In the genomic region with DNA sequence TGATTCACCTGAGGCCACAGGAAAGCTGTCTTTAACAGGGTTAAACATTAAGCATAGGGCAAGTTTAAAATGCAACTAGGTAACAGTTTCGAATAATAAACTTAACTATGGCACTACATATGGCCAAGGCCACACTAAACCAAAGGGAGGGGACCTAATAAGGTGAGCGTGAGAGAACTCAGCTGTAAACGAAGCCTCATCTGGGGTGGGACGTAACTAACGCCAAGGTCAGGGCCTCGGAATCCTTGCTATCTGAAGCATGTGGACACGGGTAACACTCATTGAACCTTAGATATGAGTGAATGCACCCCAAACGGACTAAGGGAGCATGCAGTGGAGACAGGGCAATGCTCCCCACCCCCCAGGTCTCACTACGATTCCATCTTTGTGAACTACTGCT, we compare ENCODE assay signal across 16 mouse cellular contexts. TPM values are rescaled to one million over a fixed set of nuclear protein-coding genes. Genes with fewer than 3 reads are reported as not detected.
A peak's percentile ranks its signal among the peaks of the same experiment; 100 is the strongest.
DNase-seq lines count a peak whose midpoint lies in the region; ATAC-seq and TF ChIP-seq lines count a peak whose summit lies in the region.
"Had no signal": no experiment of that assay in that cellular context is flagged by ENCODE, and none has a peak within 500 bp of the region (broad histone marks: within the 10 kb centered on the region; RNA-seq: fewer than 3 reads in every experiment).

No protein-coding gene starts in this region.

- H3K27ac ChIP-seq in heart, embryonic 16.5 days (ENCODE audit: low read length): 0 out of 2 replicates have a peak overlapping the region, but pooled peaks have one; percentile 14
- H3K27ac ChIP-seq in heart, embryonic 12.5 days (ENCODE audit: poor library complexity, severe bottlenecking): no peak overlapping the region
- peak overlapping the region; percentile 81 for H3K27ac ChIP-seq in intestine, embryonic 16.5 days (ENCODE audit: low read length)
- peak overlapping the region; percentile 82 for H3K27ac ChIP-seq in kidney, embryonic 16.5 days (ENCODE audit: low read length)
- H3K27ac ChIP-seq in small intestine, adult 2 months (ENCODE audit: insufficient read depth, low read depth, low read length): peak overlapping the region; percentile 73
- no peak overlapping the region for H3K27ac ChIP-seq in forebrain, embryonic 15.5 days (replicated peaks)
- no peak overlapping the region for H3K27ac ChIP-seq in lung, postnatal 0 days (ENCODE audit: low read length)
- H3K27ac ChIP-seq: heart, embryonic 10.5 days; limb, embryonic 13.5 days had no signal

- no peaks in the 10 kb centered on the region for H3K9me3 ChIP-seq in heart, embryonic 16.5 days (replicated peaks; ENCODE audit: control insufficient read depth, low read length)
- no peaks in the 10 kb centered on the region for H3K9me3 ChIP-seq in heart, embryonic 12.5 days (replicated peaks)
- no peaks in the 10 kb centered on the region for H3K9me3 ChIP-seq in intestine, embryonic 16.5 days (ENCODE audit: control insufficient read depth, low read length)
- H3K9me3 ChIP-seq in kidney, embryonic 16.5 days (ENCODE audit: low read length): no peaks in the 10 kb centered on the region
- no peaks in the 10 kb centered on the region for H3K9me3 ChIP-seq in forebrain, embryonic 15.5 days
- H3K9me3 ChIP-seq in lung, postnatal 0 days (ENCODE audit: low read length): no peaks in the 10 kb centered on the region
- H3K9me3 ChIP-seq: heart, embryonic 10.5 days; limb, embryonic 13.5 days; megakaryocyte, embryonic 14.5 days had no signal

- H3K4me1 ChIP-seq in heart, embryonic 16.5 days (ENCODE audit: control insufficient read depth, insufficient read depth, low read length): peaks cover 4% of the 10 kb centered on the region
- peaks cover 13% of the 10 kb centered on the region for H3K4me1 ChIP-seq in heart, embryonic 12.5 days (replicated peaks)
- H3K4me1 ChIP-seq in intestine, embryonic 16.5 days (ENCODE audit: control insufficient read depth, insufficient read depth, low read length): peaks cover 11% of the 10 kb centered on the region
- peaks cover 8% of the 10 kb centered on the region; the same call in 1 of the 2 replicates for H3K4me1 ChIP-seq in kidney, embryonic 16.5 days (ENCODE audit: insufficient read depth, low read length)
- peaks cover 9% of the 10 kb centered on the region; the same call in 1 of the 2 replicates for H3K4me1 ChIP-seq in small intestine, adult 2 months (ENCODE audit: control insufficient read depth, insufficient read depth, insufficient read length, low read length)
- peaks cover 4% of the 10 kb centered on the region for H3K4me1 ChIP-seq in forebrain, embryonic 15.5 days
- H3K4me1 ChIP-seq in lung, adult 2 months (ENCODE audit: control insufficient read depth, insufficient read depth, low read length): peaks cover 2% of the 10 kb centered on the region
- H3K4me1 ChIP-seq in lung, postnatal 0 days (ENCODE audit: insufficient read depth, low read depth, low read length): no peaks in the 10 kb centered on the region

- TF ChIP-seq EP300 in lung, postnatal 0 days (IDR thresholded peaks at IDR 0.05): no peak

- no peak overlapping the region for H3K4me3 ChIP-seq in heart, embryonic 16.5 days (ENCODE audit: low read length)
- H3K4me3 ChIP-seq in heart, embryonic 12.5 days: no peak overlapping the region
- H3K4me3 ChIP-seq in intestine, embryonic 16.5 days (ENCODE audit: low read length): no peak overlapping the region
- no peak overlapping the region for H3K4me3 ChIP-seq in kidney, embryonic 16.5 days (ENCODE audit: low read length)
- no peak overlapping the region for H3K4me3 ChIP-seq in small intestine, adult 2 months (ENCODE audit: low read depth, low read length)
- H3K4me3 ChIP-seq in forebrain, embryonic 15.5 days: no peak overlapping the region
- H3K4me3 ChIP-seq in lung, adult 2 months (replicated peaks; ENCODE audit: extremely low read depth, low read depth, low read length): no peak overlapping the region
- no peak overlapping the region for H3K4me3 ChIP-seq in lung, postnatal 0 days (ENCODE audit: low read depth, low read length)
- H3K4me3 ChIP-seq: heart, embryonic 10.5 days; limb, embryonic 13.5 days; megakaryocyte, embryonic 14.5 days had no signal

- DNase-seq in lung, adult 2 months: no peak
- DNase-seq in lung, postnatal 0 days (ENCODE audit: low spot score): no peak
- DNase-seq: cerebellum, postnatal 10 days; gastrocnemius, postnatal 25 days; heart, postnatal 4 days; lung, postnatal 14 days; right cerebral cortex, adult 18-20 months had no signal

- 44% methylated on average over 9 of the region's 9 CpGs for WGBS in heart, embryonic 16.5 days
- WGBS in heart, embryonic 12.5 days: 46% methylated on average over 9 of the region's 9 CpGs
- 49% methylated on average over 9 of the region's 9 CpGs for WGBS in intestine, embryonic 16.5 days
- 55% methylated on average over 9 of the region's 9 CpGs for WGBS in kidney, embryonic 16.5 days
- 24% methylated on average over 9 of the region's 9 CpGs for WGBS in small intestine, adult 2 months
- WGBS in forebrain, embryonic 15.5 days: 82% methylated on average over 9 of the region's 9 CpGs
- WGBS in lung, adult 2 months: 73% methylated on average over 9 of the region's 9 CpGs
- WGBS in lung, postnatal 0 days: 60% methylated on average over 9 of the region's 9 CpGs

- ATAC-seq in heart, embryonic 16.5 days (replicated peaks; ENCODE audit: extremely low read depth, insufficient read depth, low FRiP score): no peak
- ATAC-seq in heart, embryonic 12.5 days (ENCODE audit: insufficient number of reproducible peaks, low FRiP score): no peak
- peak; percentile 75 for ATAC-seq in intestine, embryonic 16.5 days
- ATAC-seq in kidney, embryonic 16.5 days (ENCODE audit: low FRiP score, low TSS enrichment): peak; percentile 95
- no peak for ATAC-seq in forebrain, embryonic 15.5 days (replicated peaks)
- ATAC-seq in lung, postnatal 0 days: no peak

- no peaks in the 10 kb centered on the region for H3K36me3 ChIP-seq in heart, embryonic 16.5 days (ENCODE audit: control insufficient read depth, insufficient read depth)
- H3K36me3 ChIP-seq in heart, embryonic 12.5 days: no peaks in the 10 kb centered on the region; the same call in 1 of the 2 replicates
- no peaks in the 10 kb centered on the region for H3K36me3 ChIP-seq in intestine, embryonic 16.5 days (ENCODE audit: control insufficient read depth, insufficient read depth, low read length)
- no peaks in the 10 kb centered on the region for H3K36me3 ChIP-seq in kidney, embryonic 16.5 days (ENCODE audit: insufficient read depth, low read length)
- H3K36me3 ChIP-seq in small intestine, adult 2 months (ENCODE audit: control insufficient read depth, insufficient read depth, low read length): no peaks in the 10 kb centered on the region; the same call in 1 of the 2 replicates
- no peaks in the 10 kb centered on the region for H3K36me3 ChIP-seq in forebrain, embryonic 15.5 days
- H3K36me3 ChIP-seq in lung, postnatal 0 days (ENCODE audit: insufficient read depth, low read length): no peaks in the 10 kb centered on the region
- H3K36me3 ChIP-seq: heart, embryonic 10.5 days; limb, embryonic 13.5 days had no signal

- no peak for TF ChIP-seq POLR2A in small intestine, adult 2 months (IDR thresholded peaks at IDR 0.05; ENCODE audit: low read depth, low read length)
- no peak for TF ChIP-seq POLR2A in lung, adult 2 months (IDR thresholded peaks at IDR 0.05; ENCODE audit: borderline replicate concordance, extremely low read depth, low read depth, low read length)

- H3K4me2 ChIP-seq in heart, embryonic 16.5 days (ENCODE audit: low read depth, low read length): no peak overlapping the region
- H3K4me2 ChIP-seq in heart, embryonic 12.5 days: no peak overlapping the region
- H3K4me2 ChIP-seq in intestine, embryonic 16.5 days (ENCODE audit: low read depth, low read length): peak overlapping the region; percentile 35; the same call in 1 of the 2 replicates
- no peak overlapping the region for H3K4me2 ChIP-seq in kidney, embryonic 16.5 days (replicated peaks; ENCODE audit: low read depth, low read length)
- no peak overlapping the region for H3K4me2 ChIP-seq in forebrain, embryonic 15.5 days (replicated peaks)
- H3K4me2 ChIP-seq in lung, postnatal 0 days (replicated peaks; ENCODE audit: low read depth, low read length): no peak overlapping the region
- H3K4me2 ChIP-seq: limb, embryonic 13.5 days had no signal

- no peak overlapping the region for H3K9ac ChIP-seq in heart, embryonic 16.5 days (ENCODE audit: low read length)
- no peak overlapping the region for H3K9ac ChIP-seq in heart, embryonic 12.5 days
- no peak overlapping the region for H3K9ac ChIP-seq in intestine, embryonic 16.5 days (ENCODE audit: low read depth, low read length)
- no peak overlapping the region for H3K9ac ChIP-seq in kidney, embryonic 16.5 days (replicated peaks; ENCODE audit: low read length)
- no peak overlapping the region for H3K9ac ChIP-seq in forebrain, embryonic 15.5 days (replicated peaks)
- no peak overlapping the region for H3K9ac ChIP-seq in lung, postnatal 0 days (replicated peaks; ENCODE audit: low read depth)
- H3K9ac ChIP-seq: limb, embryonic 13.5 days had no signal

- no peaks in the 10 kb centered on the region for H3K27me3 ChIP-seq in heart, embryonic 16.5 days (ENCODE audit: control insufficient read depth, insufficient read depth, low read length)
- H3K27me3 ChIP-seq in heart, embryonic 12.5 days (replicated peaks): no peaks in the 10 kb centered on the region
- H3K27me3 ChIP-seq in intestine, embryonic 16.5 days (replicated peaks; ENCODE audit: control insufficient read depth, insufficient read depth, low read length): no peaks in the 10 kb centered on the region
- no peaks in the 10 kb centered on the region for H3K27me3 ChIP-seq in kidney, embryonic 16.5 days (ENCODE audit: insufficient read depth, low read length)
- H3K27me3 ChIP-seq in small intestine, adult 2 months (ENCODE audit: control insufficient read depth, insufficient read depth, low read length): no peaks in the 10 kb centered on the region
- no peaks in the 10 kb centered on the region for H3K27me3 ChIP-seq in forebrain, embryonic 15.5 days
- H3K27me3 ChIP-seq in lung, postnatal 0 days (replicated peaks; ENCODE audit: insufficient read depth, low read length): no peaks in the 10 kb centered on the region
- H3K27me3 ChIP-seq: limb, embryonic 13.5 days; megakaryocyte, embryonic 14.5 days had no signal

- no peak for TF ChIP-seq CTCF in small intestine, adult 2 months (IDR thresholded peaks at IDR 0.05; ENCODE audit: extremely low read depth, insufficient read length, insufficient replicate concordance, low read depth, low read length)
- no peak for TF ChIP-seq CTCF in lung, adult 2 months (IDR thresholded peaks at IDR 0.05; ENCODE audit: insufficient read depth, low read length)
- TF ChIP-seq CTCF in lung, postnatal 0 days (IDR thresholded peaks at IDR 0.05): no peak

RNA-seq across cellular contexts. Expression of a gene that starts 5.9 kb away (rescaled TPM):
- polyA plus RNA-seq in heart, embryonic 16.5 days (2015; fragmentation: Nextera tagmentation; extraction: Ambion mirVana): 37.1 and 38.9 TPM in 2 replicates
- polyA plus RNA-seq in heart, embryonic 12.5 days (2016; fragmentation: Nextera tagmentation; extraction: Ambion mirVana): 32.6 and 33.5 TPM in 2 replicates
- polyA plus RNA-seq in intestine, embryonic 16.5 days (2015; fragmentation: Nextera tagmentation; extraction: Ambion mirVana): 53.0 and 60.2 TPM in 2 replicates
- 57.7 and 68.8 TPM in 2 replicates for polyA plus RNA-seq in kidney, embryonic 16.5 days (2015; fragmentation: Nextera tagmentation; extraction: Ambion mirVana)
- polyA plus RNA-seq in small intestine, adult 2 months (2012; rRNA removed): 10.9 and 15.5 TPM in 2 replicates
- 10.5 and 11.7 TPM in 2 replicates for polyA plus RNA-seq in forebrain, embryonic 15.5 days (2015; fragmentation: Nextera tagmentation; extraction: Ambion mirVana)
- 5.5 and 11.5 TPM in 2 replicates for polyA plus RNA-seq in lung, adult 2 months (2012; rRNA removed)
- polyA plus RNA-seq in lung, postnatal 0 days (2015; fragmentation: Nextera tagmentation; extraction: Ambion mirVana): 10.8 TPM in 2 replicates

RNA-seq across cellular contexts. Expression of a gene that starts 5.9 kb away (rescaled TPM):
- 2.5 and 2.6 TPM in 2 replicates for polyA plus RNA-seq in heart, embryonic 16.5 days (2015; fragmentation: Nextera tagmentation; extraction: Ambion mirVana)
- polyA plus RNA-seq in heart, embryonic 12.5 days (2016; fragmentation: Nextera tagmentation; extraction: Ambion mirVana): 1.4 and 1.5 TPM in 2 replicates
- 0.56 and 0.84 TPM in 2 replicates for polyA plus RNA-seq in intestine, embryonic 16.5 days (2015; fragmentation: Nextera tagmentation; extraction: Ambion mirVana)
- 1.5 and 2.2 TPM in 2 replicates for polyA plus RNA-seq in kidney, embryonic 16.5 days (2015; fragmentation: Nextera tagmentation; extraction: Ambion mirVana)
- polyA plus RNA-seq in small intestine, adult 2 months (2012; rRNA removed): not detected in 2 replicates
- 3.2 and 3.8 TPM in 2 replicates for polyA plus RNA-seq in forebrain, embryonic 15.5 days (2015; fragmentation: Nextera tagmentation; extraction: Ambion mirVana)
- 0.54 and 0.73 TPM in 2 replicates for polyA plus RNA-seq in lung, adult 2 months (2012; rRNA removed)
- 2.8 TPM in 2 replicates for polyA plus RNA-seq in lung, postnatal 0 days (2015; fragmentation: Nextera tagmentation; extraction: Ambion mirVana)

RNA-seq across cellular contexts. Expression of a gene that starts 14.1 kb away (rescaled TPM):
- polyA plus RNA-seq in heart, embryonic 16.5 days (2015; fragmentation: Nextera tagmentation; extraction: Ambion mirVana): 21.1 and 25.1 TPM in 2 replicates
- polyA plus RNA-seq in heart, embryonic 12.5 days (2016; fragmentation: Nextera tagmentation; extraction: Ambion mirVana): 21.3 and 24.4 TPM in 2 replicates
- polyA plus RNA-seq in intestine, embryonic 16.5 days (2015; fragmentation: Nextera tagmentation; extraction: Ambion mirVana): 20.0 and 23.3 TPM in 2 replicates
- 22.3 and 23.0 TPM in 2 replicates for polyA plus RNA-seq in kidney, embryonic 16.5 days (2015; fragmentation: Nextera tagmentation; extraction: Ambion mirVana)
- polyA plus RNA-seq in small intestine, adult 2 months (2012; rRNA removed): 0.81 and 1.3 TPM in 2 replicates
- 27.0 and 28.3 TPM in 2 replicates for polyA plus RNA-seq in forebrain, embryonic 15.5 days (2015; fragmentation: Nextera tagmentation; extraction: Ambion mirVana)
- 3.8 and 5.4 TPM in 2 replicates for polyA plus RNA-seq in lung, adult 2 months (2012; rRNA removed)
- polyA plus RNA-seq in lung, postnatal 0 days (2015; fragmentation: Nextera tagmentation; extraction: Ambion mirVana): 22.9 and 23.0 TPM in 2 replicates

RNA-seq across cellular contexts. Expression of a gene that starts 41.3 kb away (rescaled TPM):
- polyA plus RNA-seq in heart, embryonic 16.5 days (2015; fragmentation: Nextera tagmentation; extraction: Ambion mirVana): 8.1 and 8.2 TPM in 2 replicates
- 5.0 and 5.2 TPM in 2 replicates for polyA plus RNA-seq in heart, embryonic 12.5 days (2016; fragmentation: Nextera tagmentation; extraction: Ambion mirVana)
- 2.3 and 3.3 TPM in 2 replicates for polyA plus RNA-seq in intestine, embryonic 16.5 days (2015; fragmentation: Nextera tagmentation; extraction: Ambion mirVana)
- 4.0 and 4.6 TPM in 2 replicates for polyA plus RNA-seq in kidney, embryonic 16.5 days (2015; fragmentation: Nextera tagmentation; extraction: Ambion mirVana)
- polyA plus RNA-seq in small intestine, adult 2 months (2012; rRNA removed): 0.14 and 0.34 TPM in 2 replicates
- polyA plus RNA-seq in forebrain, embryonic 15.5 days (2015; fragmentation: Nextera tagmentation; extraction: Ambion mirVana): 14.8 and 16.1 TPM in 2 replicates
- 1.9 and 2.5 TPM in 2 replicates for polyA plus RNA-seq in lung, adult 2 months (2012; rRNA removed)
- 2.4 and 3.1 TPM in 2 replicates for polyA plus RNA-seq in lung, postnatal 0 days (2015; fragmentation: Nextera tagmentation; extraction: Ambion mirVana)

RNA-seq across cellular contexts. Expression of a gene that starts 41.5 kb away (rescaled TPM):
- polyA plus RNA-seq in heart, embryonic 16.5 days (2015; fragmentation: Nextera tagmentation; extraction: Ambion mirVana): 94.2 and 95.2 TPM in 2 replicates
- 59.2 and 61.6 TPM in 2 replicates for polyA plus RNA-seq in heart, embryonic 12.5 days (2016; fragmentation: Nextera tagmentation; extraction: Ambion mirVana)
- 51.2 and 53.8 TPM in 2 replicates for polyA plus RNA-seq in intestine, embryonic 16.5 days (2015; fragmentation: Nextera tagmentation; extraction: Ambion mirVana)
- polyA plus RNA-seq in kidney, embryonic 16.5 days (2015; fragmentation: Nextera tagmentation; extraction: Ambion mirVana): 54.3 and 56.0 TPM in 2 replicates
- polyA plus RNA-seq in small intestine, adult 2 months (2012; rRNA removed): 26.3 and 29.9 TPM in 2 replicates
- 41.6 and 50.3 TPM in 2 replicates for polyA plus RNA-seq in forebrain, embryonic 15.5 days (2015; fragmentation: Nextera tagmentation; extraction: Ambion mirVana)
- polyA plus RNA-seq in lung, adult 2 months (2012; rRNA removed): 23.7 and 31.8 TPM in 2 replicates
- 20.7 and 21.2 TPM in 2 replicates for polyA plus RNA-seq in lung, postnatal 0 days (2015; fragmentation: Nextera tagmentation; extraction: Ambion mirVana)

Comparison
In these comparisons a context has a peak if more than half of its experiments do, and no peak if none do; other contexts are left out.
1. H3K27ac ChIP-seq: peak in heart, embryonic 16.5 days (single experiment), intestine, embryonic 16.5 days (single experiment), kidney, embryonic 16.5 days (single experiment) and small intestine, adult 2 months (single experiment); none in heart, embryonic 12.5 days (single experiment), forebrain, embryonic 15.5 days (single experiment) and lung, postnatal 0 days (single experiment).
2. ATAC-seq: peak in intestine, embryonic 16.5 days (single experiment) and kidney, embryonic 16.5 days (single experiment); none in heart, embryonic 16.5 days (single experiment), heart, embryonic 12.5 days (single experiment), forebrain, embryonic 15.5 days (single experiment) and lung, postnatal 0 days (single experiment).